In the genomic region with DNA sequence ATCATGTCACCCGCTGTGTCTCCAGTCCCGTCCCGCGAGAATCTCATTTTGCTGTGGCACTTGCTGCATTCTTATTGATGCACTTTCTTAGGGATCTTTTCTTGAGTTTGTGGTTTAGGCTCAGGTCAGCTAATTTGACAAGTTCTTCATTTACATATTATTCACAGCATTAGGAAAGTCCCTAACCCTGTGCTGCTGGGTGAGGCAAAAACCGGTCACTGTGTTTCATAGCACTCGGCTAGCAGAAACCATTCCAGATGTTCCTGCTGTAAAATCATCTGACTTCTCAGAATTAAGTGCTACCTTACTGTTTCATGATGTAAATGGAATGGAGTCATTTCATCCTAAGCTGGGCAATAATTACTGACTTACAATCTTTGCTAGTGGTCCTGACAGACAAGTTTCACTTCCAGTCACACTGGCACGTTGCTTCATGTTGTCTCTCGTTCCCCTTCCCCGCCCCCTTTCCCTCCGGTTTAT, we compare ENCODE assay signal across 10 mouse cellular contexts.
DNase-seq lines count a peak whose midpoint lies in the region; ATAC-seq and TF ChIP-seq lines count a peak whose summit lies in the region.
"Had no signal": no experiment of that assay in that cellular context is flagged by ENCODE, and none has a peak within 500 bp of the region (broad histone marks: within the 10 kb centered on the region; RNA-seq: fewer than 3 reads in every experiment).

No protein-coding gene starts in this region.

- peak; percentile 23 to 34 for DNase-seq in spleen, adult 2 months (ENCODE audit: low read depth in 1 of 2, low spot score in 2 of 2)
- DNase-seq in spleen, postnatal 4 days (ENCODE audit: low spot score in 2 of 2) = no peak
- no peak for DNase-seq in left cerebral cortex, postnatal 4 days
- no peak for DNase-seq in left cerebral cortex, adult 9 months (ENCODE audit: low spot score in 2 of 2)
- DNase-seq in frontal cortex, postnatal 14 days (ENCODE audit: low spot score in 2 of 2) = no peak
- DNase-seq: thymus, adult 2 months had no signal

- no peak for TF ChIP-seq POLR2A in spleen, adult 2 months (IDR thresholded peaks at IDR 0.05; ENCODE audit: low read depth, low read length)
- no peak for TF ChIP-seq POLR2A in bone marrow macrophage, adult 2 months (IDR thresholded peaks at IDR 0.05; ENCODE audit: borderline replicate concordance, low read depth, low read length)

- no peak overlapping the region; the same call in 1 of the 2 replicates for H3K4me3 ChIP-seq in spleen, adult 2 months (ENCODE audit: extremely low read depth, insufficient read depth, insufficient read length)
- peak overlapping the region; percentile 2; the same call in 1 of the 2 replicates for H3K4me3 ChIP-seq in bone marrow macrophage, adult 2 months (ENCODE audit: insufficient read depth, low read length)
- H3K4me3 ChIP-seq: neural tube, embryonic 15.5 days had no signal

- peak overlapping the region; percentile 75 for H3K27ac ChIP-seq in spleen, adult 2 months (ENCODE audit: insufficient read depth, low read length)
- H3K27ac ChIP-seq in bone marrow macrophage, adult 2 months (ENCODE audit: insufficient read depth, low read depth, low read length) = peak overlapping the region; percentile 88
- H3K27ac ChIP-seq: liver, embryonic 14.5 days; neural tube, embryonic 15.5 days had no signal

- intact Hi-C loops in left cerebral cortex, postnatal 4 days (cut with DNase I) = no loop called here

- no peak for TF ChIP-seq CTCF in spleen, adult 2 months (IDR thresholded peaks at IDR 0.05; ENCODE audit: extremely low read depth, insufficient read depth, insufficient read length, insufficient replicate concordance)
- no peak for TF ChIP-seq CTCF in bone marrow macrophage, adult 2 months (IDR thresholded peaks at IDR 0.05; ENCODE audit: low read depth, low read length)

- H3K36me3 ChIP-seq in spleen, adult 2 months (ENCODE audit: control insufficient read depth, insufficient read depth, low read length) = no peaks in the 10 kb centered on the region
- H3K36me3 ChIP-seq: neural tube, embryonic 15.5 days had no signal

- H3K4me1 ChIP-seq in spleen, adult 2 months (ENCODE audit: control insufficient read depth, insufficient read depth, insufficient read length) = peaks cover 6% of the 10 kb centered on the region
- peaks cover 33% of the 10 kb centered on the region for H3K4me1 ChIP-seq in bone marrow macrophage, adult 2 months (ENCODE audit: control insufficient read depth, insufficient read depth, low read length)
- H3K4me1 ChIP-seq: neural tube, embryonic 15.5 days had no signal

- peak; percentile 68 for ATAC-seq in megakaryocyte, adult 5-6 weeks (ENCODE audit: poor library complexity, severe bottlenecking)

- no peaks in the 10 kb centered on the region for H3K27me3 ChIP-seq in spleen, adult 2 months (ENCODE audit: control insufficient read depth, insufficient read depth, low read length)
- H3K27me3 ChIP-seq: neural tube, embryonic 15.5 days had no signal

- 50% methylated on average over 10 of the region's 10 CpGs for WGBS in spleen, adult 2 months

Comparison
In these comparisons a context has a peak if more than half of its experiments do, and no peak if none do; other contexts are left out.
1. DNase-seq: peak in spleen, adult 2 months (2 of 2); none in spleen, postnatal 4 days (0 of 2), left cerebral cortex, postnatal 4 days (single experiment), left cerebral cortex, adult 9 months (0 of 2) and frontal cortex, postnatal 14 days (0 of 2).